13 mouse cellular contexts compared by ENCODE assay signal in the genomic region with DNA sequence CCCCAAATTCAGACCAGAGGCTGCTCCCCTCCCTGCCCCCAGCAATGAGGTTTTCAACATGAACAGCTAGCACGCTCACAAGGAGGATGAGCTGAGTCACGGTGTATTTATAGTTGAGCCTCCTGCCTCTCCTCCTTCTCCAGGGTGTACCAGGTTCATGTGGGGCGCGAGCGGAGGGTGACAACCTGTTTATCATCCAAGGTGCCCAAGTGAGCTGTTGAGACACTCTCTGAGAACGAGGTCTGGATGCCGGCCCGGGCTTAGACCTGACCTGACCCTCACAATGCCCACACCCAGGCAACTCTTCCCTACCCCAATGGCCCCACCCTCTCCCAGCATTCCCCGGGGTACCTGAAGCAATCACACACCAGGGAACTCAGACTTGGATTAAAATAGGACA. TPM values are rescaled to one million over a fixed set of nuclear protein-coding genes. Genes with fewer than 3 reads are reported as not detected.
DNase-seq lines count a peak whose midpoint lies in the region; ATAC-seq lines count a peak whose summit lies in the region.
"Had no signal": no experiment of that assay in that cellular context is flagged by ENCODE, and none has a peak within 500 bp of the region (broad histone marks: within the 10 kb centered on the region; RNA-seq: fewer than 3 reads in every experiment).

No protein-coding gene starts in this region.

- intact Hi-C loops in left cerebral cortex, postnatal 4 days (cut with DNase I) = no loop called here

- H3K4me2 ChIP-seq in heart, embryonic 11.5 days = peak overlapping the region; percentile 35
- no peak overlapping the region for H3K4me2 ChIP-seq in liver, embryonic 11.5 days
- H3K4me2 ChIP-seq: kidney, embryonic 15.5 days had no signal

- no peaks in the 10 kb centered on the region for H3K36me3 ChIP-seq in heart, embryonic 11.5 days (ENCODE audit: control insufficient read depth, insufficient read depth, low read length)
- no peaks in the 10 kb centered on the region for H3K36me3 ChIP-seq in liver, embryonic 11.5 days (ENCODE audit: control insufficient read depth, insufficient read depth, low read length)
- H3K36me3 ChIP-seq: kidney, embryonic 15.5 days had no signal

- DNase-seq in left cerebral cortex, adult 11 months (ENCODE audit: low spot score) = peak; percentile 57
- DNase-seq in left cerebral cortex, postnatal 4 days = no peak
- DNase-seq in brain, adult 2 months (ENCODE audit: low read depth, low spot score) = peak; percentile 87
- peak; percentile 38 for DNase-seq in lung, postnatal 25 days (ENCODE audit: low spot score)
- DNase-seq in B cell, adult 2 months = no peak
- DNase-seq in liver, embryonic 11.5 days (ENCODE audit: low spot score) = no peak
- no peak for DNase-seq in cerebellum, adult 11 months
- DNase-seq: liver, postnatal 0 days; thymus, adult 18-20 months had no signal

- peaks cover 20% of the 10 kb centered on the region for H3K4me1 ChIP-seq in heart, embryonic 11.5 days (ENCODE audit: control insufficient read depth, insufficient read depth, low read length)
- 0 out of 2 replicates have a peak, but pooled peaks cover 3% of the 10 kb centered on the region for H3K4me1 ChIP-seq in liver, embryonic 11.5 days (replicated peaks; ENCODE audit: control insufficient read depth, insufficient read depth, low read length)
- H3K4me1 ChIP-seq: kidney, embryonic 15.5 days had no signal

- H3K9me3 ChIP-seq in heart, embryonic 11.5 days (replicated peaks; ENCODE audit: control insufficient read depth, low read length) = no peaks in the 10 kb centered on the region; the same call in 1 of the 2 replicates
- H3K9me3 ChIP-seq in liver, embryonic 11.5 days (ENCODE audit: control insufficient read depth, low read length) = no peaks in the 10 kb centered on the region
- H3K9me3 ChIP-seq: kidney, embryonic 15.5 days had no signal

- H3K27ac ChIP-seq in heart, embryonic 11.5 days (ENCODE audit: low read depth, low read length) = peak overlapping the region; percentile 75
- no peak overlapping the region for H3K27ac ChIP-seq in liver, embryonic 11.5 days (ENCODE audit: low read depth, low read length)
- H3K27ac ChIP-seq: kidney, embryonic 15.5 days had no signal

- WGBS in heart, embryonic 11.5 days (ENCODE audit: insufficient replicate concordance) = 50% methylated on average over 9 of the region's 9 CpGs
- WGBS in liver, embryonic 11.5 days = 70% methylated on average over 9 of the region's 9 CpGs

- no peak overlapping the region for H3K9ac ChIP-seq in heart, embryonic 11.5 days (ENCODE audit: low read depth, low read length)
- H3K9ac ChIP-seq in liver, embryonic 11.5 days (ENCODE audit: low read depth, low read length) = no peak overlapping the region
- H3K9ac ChIP-seq: kidney, embryonic 15.5 days; liver, postnatal 0 days had no signal

- H3K4me3 ChIP-seq in heart, embryonic 11.5 days (ENCODE audit: low read depth, low read length) = no peak overlapping the region
- H3K4me3 ChIP-seq in liver, embryonic 11.5 days (ENCODE audit: low read depth, low read length) = no peak overlapping the region
- H3K4me3 ChIP-seq: erythroblast, embryonic 14.5 days; kidney, embryonic 15.5 days had no signal

- no peak for ATAC-seq in heart, embryonic 11.5 days (replicated peaks; ENCODE audit: insufficient number of reproducible peaks, low FRiP score, low TSS enrichment)
- no peak for ATAC-seq in liver, embryonic 11.5 days (replicated peaks; ENCODE audit: low FRiP score)
- ATAC-seq: liver, postnatal 0 days had no signal

- H3K27me3 ChIP-seq in heart, embryonic 11.5 days (ENCODE audit: control insufficient read depth, insufficient read depth, low read length) = no peaks in the 10 kb centered on the region
- no peaks in the 10 kb centered on the region for H3K27me3 ChIP-seq in liver, embryonic 11.5 days (replicated peaks; ENCODE audit: control insufficient read depth, insufficient read depth, low read length)

RNA-seq across cellular contexts. Expression of a gene that starts 12.6 kb away (rescaled TPM):
- total RNA-seq in left cerebral cortex, postnatal 4 days (2021) = 10 to 100 TPM; 36.9 to 39.7 TPM
- 13.7 and 16.3 TPM in 2 replicates for polyA plus RNA-seq in heart, embryonic 11.5 days (2014; fragmentation: Nextera tagmentation; extraction: Ambion mirVana)
- polyA plus RNA-seq in liver, embryonic 11.5 days (2014; fragmentation: Nextera tagmentation; extraction: Ambion mirVana) = 19.3 and 20.0 TPM in 2 replicates

RNA-seq across cellular contexts. Expression of a gene that starts 14.6 kb away (rescaled TPM):
- total RNA-seq in left cerebral cortex, postnatal 4 days (2021) = under 1 TPM; 0.44 to 0.46 TPM
- polyA plus RNA-seq in heart, embryonic 11.5 days (2014; fragmentation: Nextera tagmentation; extraction: Ambion mirVana) = 21.6 and 22.1 TPM in 2 replicates
- 0.19 and 0.33 TPM in 2 replicates for polyA plus RNA-seq in liver, embryonic 11.5 days (2014; fragmentation: Nextera tagmentation; extraction: Ambion mirVana)
- total RNA-seq: neutrophil, adult 5-6 weeks had no signal
- polyA plus RNA-seq: erythroblast, embryonic 14.5 days had no signal

RNA-seq across cellular contexts. Expression of a gene that starts 42.7 kb away (rescaled TPM):
- not detected for total RNA-seq in left cerebral cortex, postnatal 4 days (2021)
- polyA plus RNA-seq in heart, embryonic 11.5 days (2014; fragmentation: Nextera tagmentation; extraction: Ambion mirVana) = 0.26 TPM in 1 of 2 replicates, not detected in the other
- polyA plus RNA-seq in liver, embryonic 11.5 days (2014; fragmentation: Nextera tagmentation; extraction: Ambion mirVana) = not detected in 2 replicates
- total RNA-seq: neutrophil, adult 5-6 weeks had no signal
- polyA plus RNA-seq: erythroblast, embryonic 14.5 days; liver, postnatal 0 days had no signal

RNA-seq across cellular contexts. Expression of a gene that starts 46.4 kb away (rescaled TPM):
- total RNA-seq in left cerebral cortex, postnatal 4 days (2021) = 1 to 10 TPM; 7.5 to 8.4 TPM
- 3.7 and 4.4 TPM in 2 replicates for polyA plus RNA-seq in heart, embryonic 11.5 days (2014; fragmentation: Nextera tagmentation; extraction: Ambion mirVana)
- 2.5 and 3.8 TPM in 2 replicates for polyA plus RNA-seq in liver, embryonic 11.5 days (2014; fragmentation: Nextera tagmentation; extraction: Ambion mirVana)
- total RNA-seq: neutrophil, adult 5-6 weeks had no signal

RNA-seq across cellular contexts. Expression of a gene that starts 53.6 kb away (rescaled TPM):
- total RNA-seq in left cerebral cortex, postnatal 4 days (2021) = not detected
- not detected in 2 replicates for polyA plus RNA-seq in heart, embryonic 11.5 days (2014; fragmentation: Nextera tagmentation; extraction: Ambion mirVana)
- not detected in 2 replicates for polyA plus RNA-seq in liver, embryonic 11.5 days (2014; fragmentation: Nextera tagmentation; extraction: Ambion mirVana)
- total RNA-seq: neutrophil, adult 5-6 weeks had no signal
- polyA plus RNA-seq: kidney, embryonic 15.5 days; liver, postnatal 0 days had no signal

Comparison
In these comparisons a context has a peak if more than half of its experiments do, and no peak if none do; other contexts are left out.
1. DNase-seq: peak in left cerebral cortex, adult 11 months (single experiment), brain, adult 2 months (single experiment) and lung, postnatal 25 days (single experiment); none in left cerebral cortex, postnatal 4 days (single experiment), B cell, adult 2 months (0 of 2), liver, embryonic 11.5 days (single experiment) and cerebellum, adult 11 months (single experiment).
2. RNA of a gene that starts 14.6 kb away (polyA plus RNA-seq): 21.6 to 22.1 TPM in heart, embryonic 11.5 days; 0.19 to 0.33 TPM in liver, embryonic 11.5 days; every median in the first group is over 10 times any median in the second.